Mouse (Mus musculus): ENCODE results near the gene Ptrh1. TPM values are rescaled to one million over a fixed set of nuclear protein-coding genes. Genes with fewer than 3 reads are reported as not detected.
A peak's percentile ranks its signal among the peaks of the same experiment; 100 is the strongest.

Gene Ptrh1
- polyA plus RNA-seq, 1 experiment from 2014 or later = 5.8 TPM

DNA sequence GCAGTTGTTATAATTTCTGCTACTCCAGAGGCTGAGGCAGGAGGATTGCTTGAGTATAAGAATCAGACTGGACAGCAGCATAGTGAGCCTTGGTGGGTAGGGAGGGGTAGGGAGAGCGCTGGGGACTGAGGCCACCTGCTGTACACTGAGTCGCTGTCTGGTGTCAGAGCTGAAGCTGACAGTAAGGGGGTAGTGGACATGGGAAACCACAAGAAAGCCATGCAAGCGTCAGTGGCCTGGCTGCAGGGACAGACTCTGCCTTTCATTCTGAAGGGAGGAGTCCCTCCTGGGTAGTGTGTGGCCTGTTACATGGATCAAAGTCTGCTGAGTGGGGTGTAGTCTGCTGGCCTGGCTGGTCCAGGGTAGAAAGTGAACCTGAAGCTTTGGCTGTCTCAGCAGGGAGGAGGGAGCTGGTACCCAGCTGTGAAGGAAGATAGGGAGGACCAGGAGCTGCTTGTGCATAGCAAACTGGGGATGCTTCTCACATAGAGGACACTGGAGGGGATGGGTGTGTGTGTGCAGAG is 39.2 kb upstream of the Ptrh1 start:
- Histone ChIP-seq H3K27ac (ENCODE audit: low read depth, low read length) (no peak overlapping the region), H3K36me3 (ENCODE audit: control insufficient read depth, insufficient read depth, low read length) (peaks cover 5% of the 10 kb centered on the region; the same call in 1 of the 2 replicates), H3K4me1 (ENCODE audit: control insufficient read depth, insufficient read depth, low read length) (peaks cover 20% of the 10 kb centered on the region), H3K9me3 (ENCODE audit: control insufficient read depth, low read length) (no peaks in the 10 kb centered on the region), H3K4me3 (ENCODE audit: low read length) (no peak overlapping the region), H3K4me2 (replicated peaks; ENCODE audit: low read depth, low read length) (no peak overlapping the region), H3K27me3 (ENCODE audit: control insufficient read depth, insufficient read depth, low read length) (peaks cover 9% of the 10 kb centered on the region), H3K9ac (ENCODE audit: low read depth, low read length) (no peak overlapping the region)
- ATAC-seq (ENCODE audit: low FRiP score, low TSS enrichment) = no peak
- 47% methylated on average over 3 of the region's 3 CpGs for WGBS

DNA sequence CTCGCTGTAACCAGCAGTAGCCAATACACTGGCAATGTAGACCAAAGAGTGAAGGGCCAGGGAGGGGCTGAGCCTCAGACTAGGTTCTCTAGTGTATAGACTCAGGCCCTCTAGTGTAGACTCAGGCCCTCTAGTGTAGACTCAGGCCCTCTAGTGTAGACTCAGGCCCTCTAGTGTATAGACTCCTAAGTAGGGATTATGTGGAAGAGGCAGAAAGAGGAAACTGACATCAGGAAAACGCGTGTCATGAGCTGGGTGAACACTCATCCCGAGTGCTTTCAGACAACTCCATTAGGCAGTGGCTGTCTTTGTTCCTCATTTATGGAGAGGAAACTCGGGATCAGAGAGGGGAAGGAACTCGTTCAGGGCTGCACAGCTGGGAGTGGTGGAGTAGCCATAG is 38.6 kb upstream of the Ptrh1 start:
- H3K9ac ChIP-seq (ENCODE audit: low read depth, low read length) = no peak overlapping the region
- H3K36me3 ChIP-seq (ENCODE audit: control insufficient read depth, insufficient read depth, low read length) = peaks cover 7% of the 10 kb centered on the region; the same call in 1 of the 2 replicates
- no peak overlapping the region for H3K27ac ChIP-seq (ENCODE audit: low read depth, low read length)
- H3K4me2 ChIP-seq (replicated peaks; ENCODE audit: low read depth, low read length) = no peak overlapping the region
- ATAC-seq (ENCODE audit: low FRiP score, low TSS enrichment) = no peak
- H3K4me1 ChIP-seq (ENCODE audit: control insufficient read depth, insufficient read depth, low read length) = peaks cover 24% of the 10 kb centered on the region
- peaks cover 15% of the 10 kb centered on the region for H3K27me3 ChIP-seq (ENCODE audit: control insufficient read depth, insufficient read depth, low read length)
- WGBS = 65% methylated on average over 6 of the region's 6 CpGs
- H3K4me3 ChIP-seq (ENCODE audit: low read length) = no peak overlapping the region
- no peaks in the 10 kb centered on the region for H3K9me3 ChIP-seq (ENCODE audit: control insufficient read depth, low read length)

DNA sequence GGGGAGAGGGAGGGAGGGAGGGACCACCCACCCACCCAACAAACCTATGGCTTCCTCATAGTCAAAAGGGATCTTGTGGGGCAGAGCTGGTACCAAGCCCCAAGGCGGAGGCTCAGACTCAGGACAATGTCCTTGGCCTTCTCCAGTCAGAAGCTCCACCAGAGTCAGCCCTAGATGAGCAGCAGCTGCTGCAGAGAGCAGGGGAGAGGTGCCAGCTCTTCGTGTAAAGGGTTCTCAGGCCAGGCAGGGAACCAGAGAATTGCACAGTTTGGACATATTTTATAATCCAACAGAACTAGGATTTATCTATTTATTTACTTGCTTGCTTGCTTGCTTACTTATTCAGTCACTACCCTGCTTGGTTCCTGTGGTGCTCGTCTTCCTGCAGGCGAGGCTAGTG is 36.3 kb upstream of the Ptrh1 start:
- WGBS = 79% methylated on average over 4 of the region's 4 CpGs
- H3K27ac ChIP-seq (ENCODE audit: low read depth, low read length) = no peak overlapping the region
- H3K27me3 ChIP-seq (ENCODE audit: control insufficient read depth, insufficient read depth, low read length) = peaks cover 22% of the 10 kb centered on the region
- no peak overlapping the region for H3K9ac ChIP-seq (ENCODE audit: low read depth, low read length)
- no peak overlapping the region for H3K4me3 ChIP-seq (ENCODE audit: low read length)
- H3K4me1 ChIP-seq (ENCODE audit: control insufficient read depth, insufficient read depth, low read length) = peaks cover 25% of the 10 kb centered on the region
- H3K4me2 ChIP-seq (replicated peaks; ENCODE audit: low read depth, low read length) = no peak overlapping the region
- peaks cover 7% of the 10 kb centered on the region; the same call in 1 of the 2 replicates for H3K36me3 ChIP-seq (ENCODE audit: control insufficient read depth, insufficient read depth, low read length)
- no peaks in the 10 kb centered on the region for H3K9me3 ChIP-seq (ENCODE audit: control insufficient read depth, low read length)
- no peak for ATAC-seq (ENCODE audit: low FRiP score, low TSS enrichment)

DNA sequence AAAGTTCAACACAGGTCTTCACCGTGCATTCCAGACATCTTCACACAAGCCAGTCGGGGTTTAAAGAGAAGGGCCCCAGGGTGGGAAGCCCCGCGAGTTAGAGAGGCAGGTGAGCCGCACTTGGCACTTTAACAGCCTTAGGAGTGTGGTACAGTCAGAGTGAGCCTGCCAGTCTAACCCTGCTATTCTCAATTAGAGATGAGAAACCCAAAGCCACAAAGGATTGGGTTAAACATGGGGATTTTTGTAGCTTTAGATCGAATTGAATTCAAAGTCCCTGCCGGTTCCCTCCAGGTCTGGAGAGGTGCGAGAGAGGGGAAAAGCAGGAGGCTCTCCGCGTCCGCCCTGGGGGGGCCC is 34.7 kb upstream of the Ptrh1 start, which contains the start of gene 6330409D20Rik:
Gene 6330409D20Rik, minus strand, starts transcription at position 101 of the 357 bp plus-strand sequence.
- Histone ChIP-seq H3K9me3 (ENCODE audit: control insufficient read depth, low read length) (no peaks in the 10 kb centered on the region), H3K36me3 (ENCODE audit: control insufficient read depth, insufficient read depth, low read length) (peaks cover 13% of the 10 kb centered on the region), H3K4me2 (replicated peaks; ENCODE audit: low read depth, low read length) (peak within 1 kb of the TSS; percentile 87), H3K4me3 (ENCODE audit: low read length) (peak within 1 kb of the TSS; percentile 45), H3K27me3 (ENCODE audit: control insufficient read depth, insufficient read depth, low read length) (peaks cover 22% of the 10 kb centered on the region), H3K27ac (ENCODE audit: low read depth, low read length) (no peak within 1 kb of the TSS), H3K9ac (ENCODE audit: low read depth, low read length) (peak within 1 kb of the TSS; percentile 42; the same call in 1 of the 2 replicates), H3K4me1 (ENCODE audit: control insufficient read depth, insufficient read depth, low read length) (peaks cover 14% of the 10 kb centered on the region)
- 6% methylated on average over 11 of the region's 11 CpGs for WGBS
- ATAC-seq (ENCODE audit: low FRiP score, low TSS enrichment) = no peak

DNA sequence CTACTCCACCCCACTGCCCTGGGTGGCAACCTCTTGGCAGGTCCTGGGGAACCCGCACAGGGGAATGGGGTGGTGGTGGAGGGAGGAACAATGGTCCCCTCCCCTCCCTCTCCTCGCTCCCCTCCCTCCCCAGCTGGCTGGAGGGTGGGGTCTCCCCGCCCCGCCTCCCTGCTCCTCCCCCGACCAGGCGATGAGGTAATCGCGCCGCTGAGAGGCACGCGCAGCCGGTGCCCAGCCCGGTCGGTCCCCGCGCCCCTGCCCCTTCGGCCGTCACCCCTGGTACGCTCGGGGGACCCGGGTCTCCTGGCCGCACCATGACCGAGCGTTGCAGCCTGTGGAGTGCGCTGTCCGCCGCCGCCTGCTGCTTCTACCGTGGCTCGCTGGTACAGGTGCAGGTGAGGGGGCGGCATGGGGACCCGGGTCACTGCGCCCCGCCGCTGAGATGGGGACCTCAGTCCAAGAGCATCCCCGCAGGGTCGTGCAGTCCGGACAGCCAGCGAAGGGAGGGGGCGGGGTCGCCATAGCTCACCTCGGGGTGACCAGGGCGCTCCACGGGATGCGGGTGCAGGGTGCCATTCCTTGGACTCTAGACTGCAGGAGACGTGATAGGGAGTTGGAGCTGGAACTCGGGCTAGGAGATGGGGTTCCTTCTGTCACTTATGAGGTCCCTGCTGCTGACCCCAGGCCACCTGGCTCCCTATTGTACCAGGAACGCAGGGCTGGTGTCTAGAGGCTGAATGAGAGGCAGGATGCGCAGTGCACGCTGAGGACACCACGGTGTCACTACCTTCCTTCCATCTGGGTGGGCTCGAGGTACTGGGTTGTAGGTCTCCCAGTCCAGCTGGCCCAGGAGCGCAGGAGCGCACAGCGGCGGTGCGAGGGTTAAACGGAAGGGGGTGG is 34.1 kb upstream of the Ptrh1 start:
- ATAC-seq (ENCODE audit: low FRiP score, low TSS enrichment) = peak; percentile 44
- H3K9me3 ChIP-seq (ENCODE audit: control insufficient read depth, low read length) = no peaks in the 10 kb centered on the region
- peak overlapping the region; percentile 87 for H3K4me2 ChIP-seq (replicated peaks; ENCODE audit: low read depth, low read length)
- WGBS = 6% methylated on average over 41 of the region's 58 CpGs
- peaks cover 19% of the 10 kb centered on the region for H3K36me3 ChIP-seq (ENCODE audit: control insufficient read depth, insufficient read depth, low read length)
- H3K4me1 ChIP-seq (ENCODE audit: control insufficient read depth, insufficient read depth, low read length) = peaks cover 14% of the 10 kb centered on the region
- no peak overlapping the region for H3K27ac ChIP-seq (ENCODE audit: low read depth, low read length)
- peak overlapping the region; percentile 42; the same call in 1 of the 2 replicates for H3K9ac ChIP-seq (ENCODE audit: low read depth, low read length)
- peaks cover 22% of the 10 kb centered on the region for H3K27me3 ChIP-seq (ENCODE audit: control insufficient read depth, insufficient read depth, low read length)
- H3K4me3 ChIP-seq (ENCODE audit: low read length) = peak overlapping the region; percentile 45

- WGBS = 11% methylated on average over 18 of the region's 18 CpGs
- peaks cover 14% of the 10 kb centered on the region for H3K4me1 ChIP-seq (ENCODE audit: control insufficient read depth, insufficient read depth, low read length)
- no peak overlapping the region for H3K27ac ChIP-seq (ENCODE audit: low read depth, low read length)
- H3K9me3 ChIP-seq (ENCODE audit: control insufficient read depth, low read length) = no peaks in the 10 kb centered on the region
- H3K9ac ChIP-seq (ENCODE audit: low read depth, low read length) = no peak overlapping the region
- ATAC-seq (ENCODE audit: low FRiP score, low TSS enrichment) = peak; percentile 46
- peak overlapping the region; percentile 45 for H3K4me3 ChIP-seq (ENCODE audit: low read length)
- peaks cover 22% of the 10 kb centered on the region for H3K27me3 ChIP-seq (ENCODE audit: control insufficient read depth, insufficient read depth, low read length)
- H3K36me3 ChIP-seq (ENCODE audit: control insufficient read depth, insufficient read depth, low read length) = peaks cover 23% of the 10 kb centered on the region
- peak overlapping the region; percentile 87 for H3K4me2 ChIP-seq (replicated peaks; ENCODE audit: low read depth, low read length)
Observed at GRCm38 (mm10) chr2:32742173-32742531, 33.4 kb upstream of the Ptrh1 start.

DNA sequence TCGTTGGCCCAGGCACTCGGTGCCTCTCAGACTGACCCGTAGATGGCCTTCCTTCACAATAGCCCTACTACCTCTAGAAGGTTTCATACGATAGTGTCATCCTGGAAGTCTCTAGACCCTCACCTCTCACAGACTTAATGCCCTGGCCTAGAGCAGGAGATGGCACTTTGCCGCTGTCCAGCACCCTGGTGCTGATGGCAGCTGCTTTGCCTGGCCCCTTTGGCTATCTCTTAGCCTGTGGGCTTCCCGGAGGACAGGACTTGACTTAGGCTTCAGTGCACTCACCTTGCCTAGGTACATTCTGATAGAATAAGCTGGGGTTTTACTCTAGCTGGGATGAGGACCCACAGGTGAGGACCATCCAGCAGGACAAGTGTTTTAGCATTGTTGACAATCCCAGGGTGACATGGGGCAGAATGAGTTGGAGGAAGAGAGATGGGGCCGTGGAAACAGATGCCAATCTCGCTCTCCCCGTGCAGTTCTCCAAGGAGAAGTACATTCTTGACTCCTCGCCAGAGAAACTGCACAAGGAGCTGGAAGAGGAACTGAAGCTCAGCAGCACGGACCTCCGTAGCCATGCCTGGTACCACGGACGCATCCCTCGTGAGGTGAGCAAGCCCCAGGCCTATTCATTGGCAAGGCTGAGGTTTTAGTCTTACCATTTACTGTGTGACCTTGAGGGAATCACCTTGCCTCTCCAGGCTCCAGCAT is 31.2 kb upstream of the Ptrh1 start:
- H3K4me2 ChIP-seq (replicated peaks; ENCODE audit: low read depth, low read length) = no peak overlapping the region
- H3K27ac ChIP-seq (ENCODE audit: low read depth, low read length) = no peak overlapping the region
- no peak overlapping the region for H3K9ac ChIP-seq (ENCODE audit: low read depth, low read length)
- no peak overlapping the region for H3K4me3 ChIP-seq (ENCODE audit: low read length)
- peaks cover 14% of the 10 kb centered on the region for H3K4me1 ChIP-seq (ENCODE audit: control insufficient read depth, insufficient read depth, low read length)
- H3K36me3 ChIP-seq (ENCODE audit: control insufficient read depth, insufficient read depth, low read length) = peaks cover 23% of the 10 kb centered on the region
- no peak for ATAC-seq (ENCODE audit: low FRiP score, low TSS enrichment)
- H3K27me3 ChIP-seq (ENCODE audit: control insufficient read depth, insufficient read depth, low read length) = peaks cover 22% of the 10 kb centered on the region
- no peaks in the 10 kb centered on the region for H3K9me3 ChIP-seq (ENCODE audit: control insufficient read depth, low read length)
- 76% methylated on average over 15 of the region's 15 CpGs for WGBS

DNA sequence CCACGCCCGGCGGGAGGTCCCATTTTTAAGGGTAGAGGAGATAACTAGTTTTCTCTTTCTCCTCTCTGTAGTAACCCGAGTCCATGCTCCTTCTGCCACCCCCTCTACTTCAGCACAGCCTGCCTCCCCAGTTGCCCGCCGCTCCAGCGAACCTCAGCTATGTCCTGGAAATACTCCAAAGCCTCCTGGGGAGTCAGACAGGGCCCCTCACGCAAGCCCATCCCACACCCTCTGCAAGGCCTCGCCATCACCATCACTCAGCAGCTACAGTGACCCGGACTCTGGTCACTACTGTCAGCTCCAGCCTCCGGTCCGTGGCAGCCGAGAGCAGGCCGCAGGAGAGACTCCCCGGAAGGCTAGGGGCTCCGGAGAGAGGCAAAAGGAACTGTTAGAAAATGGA is 26.5 kb upstream of the Ptrh1 start:
- peaks cover 38% of the 10 kb centered on the region for H3K36me3 ChIP-seq (ENCODE audit: control insufficient read depth, insufficient read depth, low read length)

More for the DNA sequence above, 26.5 kb upstream of the Ptrh1 start:
- H3K9ac ChIP-seq (ENCODE audit: low read depth, low read length) = no peak overlapping the region
- no peak overlapping the region for H3K27ac ChIP-seq (ENCODE audit: low read depth, low read length)
- H3K27me3 ChIP-seq (ENCODE audit: control insufficient read depth, insufficient read depth, low read length) = no peaks in the 10 kb centered on the region
- H3K4me1 ChIP-seq (ENCODE audit: control insufficient read depth, insufficient read depth, low read length) = no peaks in the 10 kb centered on the region
- 87% methylated on average over 16 of the region's 16 CpGs for WGBS
- no peak overlapping the region for H3K4me2 ChIP-seq (replicated peaks; ENCODE audit: low read depth, low read length)
- no peak for ATAC-seq (ENCODE audit: low FRiP score, low TSS enrichment)
- no peak overlapping the region for H3K4me3 ChIP-seq (ENCODE audit: low read length)
- H3K9me3 ChIP-seq (ENCODE audit: control insufficient read depth, low read length) = no peaks in the 10 kb centered on the region
